Mouse (Mus musculus) liver, adult 2 months (tissue): ENCODE data around the gene Ruvbl1.
A peak's percentile ranks its signal among the peaks of the same experiment; 100 is the strongest.

ENCODE experiments used
- CTCF ChIP-seq: fragments of 200-500 bp; IDR thresholded peaks from 2 replicates; pipeline ENCODE4 v1.5.1; 2011; ENCODE audit warnings: low read depth, low read length, control low read depth
- POLR2A ChIP-seq: fragments of 200-500 bp; IDR thresholded peaks from 2 replicates; pipeline ENCODE4 v1.6.1; 2011; ENCODE audit warnings: low read length, control low read depth; ENCODE audit not compliant: insufficient read depth; ENCODE audit errors: extremely low read depth

GRCm38 (mm10) chr6:88465181-88465920 lies at the start of gene Ruvbl1:
- TF ChIP-seq POLR2A = 0 out of 2 replicates have a peak, but pooled peaks have one; percentile 13
- no peak for TF ChIP-seq CTCF
